In the genomic region with DNA sequence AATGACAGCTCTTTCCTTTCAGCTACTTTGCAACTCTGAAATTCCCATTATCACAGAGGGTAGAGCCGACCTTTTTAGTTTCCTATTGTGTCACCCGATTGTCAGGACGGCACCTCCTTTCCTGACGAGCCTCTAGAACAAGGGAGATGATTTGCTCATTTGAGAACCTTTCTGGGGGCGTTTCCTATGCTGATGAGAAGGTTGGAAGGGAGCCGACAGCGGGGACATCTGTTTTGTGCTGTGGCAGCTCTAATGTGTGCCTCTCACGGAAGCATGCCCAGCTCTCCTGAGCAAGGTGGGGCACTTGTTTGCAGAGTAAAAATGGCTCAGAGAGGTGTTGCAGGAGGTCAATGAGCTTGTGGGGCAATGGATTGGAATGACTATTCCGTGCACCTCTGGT, we compare ENCODE assay signal across 17 mouse cellular contexts.
A peak's percentile ranks its signal among the peaks of the same experiment; 100 is the strongest.
DNase-seq lines count a peak whose midpoint lies in the region; ATAC-seq lines count a peak whose summit lies in the region.
"Had no signal": no experiment of that assay in that cellular context is flagged by ENCODE, and none has a peak within 500 bp of the region (broad histone marks: within the 10 kb centered on the region; RNA-seq: fewer than 3 reads in every experiment).

No protein-coding gene starts in this region.

- no peaks in the 10 kb centered on the region for H3K36me3 ChIP-seq in intestine, embryonic 14.5 days (ENCODE audit: control insufficient read depth, insufficient read depth, low read length)
- no peaks in the 10 kb centered on the region for H3K36me3 ChIP-seq in intestine, embryonic 16.5 days (ENCODE audit: control insufficient read depth, insufficient read depth, low read length)
- H3K36me3 ChIP-seq in hindbrain, embryonic 15.5 days: no peaks in the 10 kb centered on the region
- H3K36me3 ChIP-seq: intestine, embryonic 15.5 days; stomach, embryonic 15.5 days had no signal

- ATAC-seq in intestine, embryonic 14.5 days (replicated peaks; ENCODE audit: low FRiP score, low TSS enrichment, low read depth): no peak
- no peak for ATAC-seq in intestine, embryonic 16.5 days
- ATAC-seq in hindbrain, embryonic 15.5 days (ENCODE audit: low FRiP score, low read depth): no peak; the same call in 1 of the 2 replicates
- ATAC-seq: CD4-positive, CD25-positive, alpha-beta regulatory T cell, adult 4 months; intestine, embryonic 15.5 days; Patski had no signal

- H3K27me3 ChIP-seq in intestine, embryonic 14.5 days (replicated peaks; ENCODE audit: control insufficient read depth, insufficient read depth, low read length): no peaks in the 10 kb centered on the region
- H3K27me3 ChIP-seq in intestine, embryonic 16.5 days (replicated peaks; ENCODE audit: control insufficient read depth, insufficient read depth, low read length): no peaks in the 10 kb centered on the region
- H3K27me3 ChIP-seq in hindbrain, embryonic 15.5 days: no peaks in the 10 kb centered on the region
- H3K27me3 ChIP-seq: intestine, embryonic 15.5 days; stomach, embryonic 15.5 days had no signal

- H3K4me3 ChIP-seq in intestine, embryonic 14.5 days (ENCODE audit: low read depth, low read length): no peak overlapping the region
- H3K4me3 ChIP-seq in intestine, embryonic 16.5 days (ENCODE audit: low read length): no peak overlapping the region
- no peak overlapping the region for H3K4me3 ChIP-seq in hindbrain, embryonic 15.5 days
- H3K4me3 ChIP-seq: heart, adult 2 months; intestine, embryonic 15.5 days; stomach, embryonic 15.5 days had no signal

- DNase-seq in intestine, embryonic 14.5 days (ENCODE audit: low spot score): peak; percentile 38
- DNase-seq in ES-CJ7 (ENCODE audit: low read depth, low spot score): peak; percentile 55
- peak; percentile 55 for DNase-seq in brain, adult 2 months (ENCODE audit: low read depth, low spot score)
- DNase-seq in cerebellum, adult 11 months: no peak
- no peak for DNase-seq in T-cell, adult 2 months (ENCODE audit: low spot score)
- DNase-seq: adrenal gland, postnatal 10 days; kidney, postnatal 36 days; lung, embryonic 14.5 days; right cerebral cortex, postnatal 4 days; thymus, postnatal 4 days had no signal

- no peaks in the 10 kb centered on the region for H3K4me1 ChIP-seq in intestine, embryonic 14.5 days (replicated peaks; ENCODE audit: control insufficient read depth, insufficient read depth, low read length)
- no peaks in the 10 kb centered on the region for H3K4me1 ChIP-seq in intestine, embryonic 16.5 days (ENCODE audit: control insufficient read depth, insufficient read depth, low read length)
- peaks cover 13% of the 10 kb centered on the region for H3K4me1 ChIP-seq in hindbrain, embryonic 15.5 days (replicated peaks)
- H3K4me1 ChIP-seq: intestine, embryonic 15.5 days; stomach, embryonic 15.5 days had no signal

- H3K27ac ChIP-seq in intestine, embryonic 14.5 days (ENCODE audit: low read depth): no peak overlapping the region
- H3K27ac ChIP-seq in intestine, embryonic 16.5 days (ENCODE audit: low read length): no peak overlapping the region
- H3K27ac ChIP-seq in hindbrain, embryonic 15.5 days (replicated peaks): peak overlapping the region; percentile 38
- H3K27ac ChIP-seq: heart, adult 2 months; intestine, embryonic 15.5 days; stomach, embryonic 15.5 days had no signal

- no peak overlapping the region for H3K9ac ChIP-seq in intestine, embryonic 14.5 days (ENCODE audit: low read length)
- no peak overlapping the region for H3K9ac ChIP-seq in intestine, embryonic 16.5 days (ENCODE audit: low read depth, low read length)
- H3K9ac ChIP-seq in hindbrain, embryonic 15.5 days: no peak overlapping the region
- H3K9ac ChIP-seq: intestine, embryonic 15.5 days; lung, embryonic 14.5 days; stomach, embryonic 15.5 days had no signal

- no peaks in the 10 kb centered on the region for H3K9me3 ChIP-seq in intestine, embryonic 14.5 days (ENCODE audit: control insufficient read depth, low read length)
- no peaks in the 10 kb centered on the region for H3K9me3 ChIP-seq in intestine, embryonic 16.5 days (ENCODE audit: control insufficient read depth, low read length)
- H3K9me3 ChIP-seq in hindbrain, embryonic 15.5 days: no peaks in the 10 kb centered on the region
- H3K9me3 ChIP-seq: intestine, embryonic 15.5 days; stomach, embryonic 15.5 days had no signal

- whole genome bisulfite sequencing in intestine, embryonic 14.5 days: 24% methylated on average over 9 of the region's 9 CpGs
- 22% methylated on average over 9 of the region's 9 CpGs for WGBS in intestine, embryonic 16.5 days
- 15% methylated on average over 9 of the region's 9 CpGs for WGBS in hindbrain, embryonic 15.5 days

- H3K4me2 ChIP-seq in intestine, embryonic 14.5 days (ENCODE audit: low read length): no peak overlapping the region
- H3K4me2 ChIP-seq in intestine, embryonic 16.5 days (ENCODE audit: low read depth, low read length): no peak overlapping the region
- H3K4me2 ChIP-seq in hindbrain, embryonic 15.5 days: no peak overlapping the region
- H3K4me2 ChIP-seq: intestine, embryonic 15.5 days; lung, embryonic 14.5 days; stomach, embryonic 15.5 days had no signal

Comparison
In these comparisons a context has a peak if more than half of its experiments do, and no peak if none do; other contexts are left out.
1. DNase-seq: peak in intestine, embryonic 14.5 days (single experiment), ES-CJ7 (single experiment) and brain, adult 2 months (single experiment); none in cerebellum, adult 11 months (single experiment) and T-cell, adult 2 months (single experiment).